Mouse (Mus musculus): ENCODE measurements around the gene Kras. TPM values are rescaled to one million over a fixed set of nuclear protein-coding genes. Genes with fewer than 3 reads are reported as not detected.

Gene Kras
- total and polyA plus RNA-seq, 3 experiments: 15.6 to 44.3 TPM; not detected in 1

DNA sequence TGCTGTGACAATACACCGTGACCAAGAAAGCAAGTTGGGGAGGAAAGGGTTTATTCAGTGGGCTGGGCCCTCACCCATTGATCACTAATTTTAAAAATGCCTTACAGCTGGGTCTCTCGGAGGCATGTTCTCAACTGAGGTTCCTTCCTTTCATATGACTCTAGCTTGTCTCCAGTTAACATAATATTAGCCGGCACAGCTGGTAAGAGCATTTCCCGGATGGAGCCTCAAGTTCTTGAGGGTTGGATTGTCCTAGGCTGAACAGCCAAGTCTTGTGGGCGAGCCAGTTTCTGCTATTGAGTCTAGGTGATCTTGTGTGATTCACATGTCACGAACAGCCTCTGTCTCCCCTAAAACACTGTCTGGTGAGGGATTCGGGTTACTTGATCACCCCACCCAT lies 46.9 kb upstream of the Kras start:
- H3K4me1 ChIP-seq (ENCODE audit: control insufficient read depth in 1 of 2, insufficient read depth in 2 of 2, low read length in 2 of 2): peaks cover 2 to 8% of the 10 kb centered on the region in 2 experiments; a peak in 3 of 4 replicates
- H3K27me3 ChIP-seq (ENCODE audit: control insufficient read depth in 1 of 2, insufficient read depth in 2 of 2, low read length in 2 of 2): no peaks in the 10 kb centered on the region; a peak in 1 of 4 replicates
- H3K9ac ChIP-seq (ENCODE audit: control insufficient read depth, low read depth, low read length, poor library complexity, severe bottlenecking): no peak overlapping the region
- peaks cover 0 to 8% of the 10 kb centered on the region in 2 experiments; a peak in 2 of 4 replicates for H3K36me3 ChIP-seq (ENCODE audit: control insufficient read depth in 1 of 2, insufficient read depth in 2 of 2, low read length in 2 of 2)
- no peak overlapping the region for H3K4me3 ChIP-seq (ENCODE audit: control insufficient read depth in 1 of 2, insufficient read depth in 1 of 2, low read depth in 2 of 2, low read length in 2 of 2)
- TF ChIP-seq MYB (IDR thresholded peaks at IDR 0.05; ENCODE audit: low read depth, low read length) (no peak), ZKSCAN1 (IDR thresholded peaks at IDR 0.05; ENCODE audit: low read depth, low read length) (no peak), NRF1 (IDR thresholded peaks at IDR 0.05; ENCODE audit: insufficient read depth, low read depth, low read length, poor library complexity, severe bottlenecking) (no peak), RCOR1 (IDR thresholded peaks at IDR 0.05; ENCODE audit: low read depth, low read length) (no peak), MXI1 (IDR thresholded peaks at IDR 0.05; ENCODE audit: low read depth, low read length) (no peak), NELFE (IDR thresholded peaks at IDR 0.05; ENCODE audit: low read depth, low read length) (no peak), POLR2AphosphoS5 (IDR thresholded peaks at IDR 0.05; ENCODE audit: borderline replicate concordance, low read depth, low read length) (no peak), ELF1 (IDR thresholded peaks at IDR 0.05; ENCODE audit: low read depth, low read length) (no peak), MAFK (IDR thresholded peaks at IDR 0.05; ENCODE audit: borderline replicate concordance, low read depth, low read length) (no peak), POLR2AphosphoS2 (IDR thresholded peaks at IDR 0.05; ENCODE audit: low read length) (no peak), MYC (IDR thresholded peaks at IDR 0.05; ENCODE audit: low read depth, low read length) (no peak), POLR2A (IDR thresholded peaks at IDR 0.05; ENCODE audit: control insufficient read depth in 1 of 2, insufficient read depth in 1 of 2, low read depth in 1 of 2, low read length in 2 of 2, poor library complexity in 1 of 2) (no peak), ETS1 (IDR thresholded peaks at IDR 0.05; ENCODE audit: low read depth, low read length) (no peak), ZC3H11A (IDR thresholded peaks at IDR 0.05; ENCODE audit: low read depth, low read length) (no peak), UBTF (IDR thresholded peaks at IDR 0.05; ENCODE audit: borderline replicate concordance, insufficient read depth, low read depth, low read length) (no peak), KAT2A (conservative IDR thresholded peaks at IDR 0.05; ENCODE audit: low read depth, low read length) (no peak), USF1 (IDR thresholded peaks at IDR 0.05; ENCODE audit: low read depth, low read length) (no peak), TAL1 (IDR thresholded peaks at IDR 0.05; ENCODE audit: low read length) (no peak), SMC3 (IDR thresholded peaks at IDR 0.05; ENCODE audit: low read depth, low read length) (no peak), JUND (IDR thresholded peaks at IDR 0.05; ENCODE audit: low read depth, low read length) (no peak)
- H3K79me2 ChIP-seq (ENCODE audit: control insufficient read depth, insufficient read depth, low read length, poor library complexity): no peaks in the 10 kb centered on the region
- no peak for DNase-seq (ENCODE audit: low read depth, low spot score)
- no peaks in the 10 kb centered on the region for H3K9me3 ChIP-seq (replicated peaks; ENCODE audit: insufficient read depth, low read length)
- H3K27ac ChIP-seq (ENCODE audit: control insufficient read depth, low read depth, low read length): no peak overlapping the region

DNA sequence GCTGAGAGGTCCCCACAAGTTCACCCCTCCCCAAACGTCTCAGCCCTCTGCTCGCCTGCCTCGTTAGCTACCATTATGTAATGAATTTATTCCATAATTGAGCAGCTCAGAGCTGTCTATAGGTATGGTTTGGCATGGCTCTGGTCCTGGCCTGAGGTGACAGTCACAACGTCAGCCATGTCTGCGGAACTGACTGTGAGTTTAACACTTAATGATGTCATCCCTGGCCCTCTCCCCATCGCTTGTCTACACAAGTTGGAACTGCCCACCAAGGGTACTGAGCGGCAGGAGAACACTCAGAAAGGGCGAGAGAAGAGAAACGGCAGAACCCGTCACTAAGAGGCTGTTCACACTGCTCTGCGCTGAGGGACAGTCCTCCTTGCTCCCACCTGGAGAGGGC lies 45.1 kb upstream of the Kras start:
- Histone ChIP-seq H3K79me2 (ENCODE audit: control insufficient read depth, insufficient read depth, low read length, poor library complexity) (no peaks in the 10 kb centered on the region), H3K4me3 (ENCODE audit: control insufficient read depth in 1 of 2, insufficient read depth in 1 of 2, low read depth in 2 of 2, low read length in 2 of 2) (no peak overlapping the region), H3K9me3 (replicated peaks; ENCODE audit: insufficient read depth, low read length) (no peaks in the 10 kb centered on the region), H3K27me3 (ENCODE audit: control insufficient read depth in 1 of 2, insufficient read depth in 2 of 2, low read length in 2 of 2) (no peaks in the 10 kb centered on the region; a peak in 1 of 4 replicates), H3K4me1 (ENCODE audit: control insufficient read depth in 1 of 2, insufficient read depth in 2 of 2, low read length in 2 of 2) (peaks cover 3 to 5% of the 10 kb centered on the region in 2 experiments; a peak in 3 of 4 replicates), H3K9ac (ENCODE audit: control insufficient read depth, low read depth, low read length, poor library complexity, severe bottlenecking) (no peak overlapping the region), H3K27ac (ENCODE audit: control insufficient read depth, low read depth, low read length) (no peak overlapping the region), H3K36me3 (ENCODE audit: control insufficient read depth in 1 of 2, insufficient read depth in 2 of 2, low read length in 2 of 2) (peaks cover 0 to 6% of the 10 kb centered on the region in 2 experiments; a peak in 2 of 4 replicates)
- DNase-seq (ENCODE audit: low read depth, low spot score): no peak
- TF ChIP-seq RAD21 (IDR thresholded peaks at IDR 0.05; ENCODE audit: low read depth, low read length) (no peak), CHD1 (IDR thresholded peaks at IDR 0.05; ENCODE audit: low read depth, low read length) (no peak), POLR2AphosphoS2 (IDR thresholded peaks at IDR 0.05; ENCODE audit: low read length) (no peak)
